Mouse (Mus musculus): ENCODE results near the gene Rasd1. TPM values are rescaled to one million over a fixed set of nuclear protein-coding genes. Genes with fewer than 3 reads are reported as not detected.
"Not testable (repeated sequence)": the region's sequence is repeated elsewhere in the genome, so short reads cannot be mapped to it uniquely, and the experiment has no call there.

Rasd1 gene
- polyA plus RNA-seq, 1 experiment from 2014 or later: 1.2 TPM

- Histone ChIP-seq H3K9ac (no peak overlapping the region), H3K9me3 (no peaks in the 10 kb centered on the region), H3K4me2 (no peak overlapping the region), H3K4me1 (replicated peaks) (peaks cover 12% of the 10 kb centered on the region), H3K36me3 (peaks cover 11% of the 10 kb centered on the region; the same call in 1 of the 2 replicates), H3K27me3 (peaks cover 20% of the 10 kb centered on the region), H3K27ac (replicated peaks) (no peak overlapping the region), H3K4me3 (no peak overlapping the region)
- no peak for ATAC-seq (ENCODE audit: low FRiP score, low read depth)
- 85% methylated on average over 4 of the region's 4 CpGs for WGBS
These were observed 5.3 kb downstream of the Rasd1 start for GRCm38 (mm10) chr11:59959453-59959852.

- H3K27ac ChIP-seq (replicated peaks): no peak overlapping the region
- H3K36me3 ChIP-seq: peaks cover 11% of the 10 kb centered on the region; the same call in 1 of the 2 replicates
- no peak for ATAC-seq (ENCODE audit: low FRiP score, low read depth)
- whole genome bisulfite sequencing: 84% methylated on average over 6 of the region's 6 CpGs
- H3K27me3 ChIP-seq: no peaks in the 10 kb centered on the region
- no peak overlapping the region for H3K4me2 ChIP-seq
- H3K4me1 ChIP-seq (replicated peaks): no peaks in the 10 kb centered on the region
- H3K4me3 ChIP-seq: no peak overlapping the region
- H3K9me3 ChIP-seq: no peaks in the 10 kb centered on the region
- no peak overlapping the region for H3K9ac ChIP-seq
These were observed 8.0 kb downstream of the Rasd1 start for GRCm38 (mm10) chr11:59956749-59957148.

- 92% methylated on average over 14 of the region's 14 CpGs for WGBS
- H3K9ac ChIP-seq: no peak overlapping the region
- H3K4me3 ChIP-seq: no peak overlapping the region
- no peaks in the 10 kb centered on the region for H3K36me3 ChIP-seq
- H3K4me2 ChIP-seq: no peak overlapping the region
- H3K27ac ChIP-seq (replicated peaks): no peak overlapping the region
- H3K4me1 ChIP-seq (replicated peaks): peaks cover 11% of the 10 kb centered on the region
- no peaks in the 10 kb centered on the region for H3K9me3 ChIP-seq
- no peaks in the 10 kb centered on the region for H3K27me3 ChIP-seq
- ATAC-seq (ENCODE audit: low FRiP score, low read depth): no peak
These were observed 11.9 kb downstream of the Rasd1 start for GRCm38 (mm10) chr11:59952892-59953291.

- Histone ChIP-seq H3K27me3 (no peaks in the 10 kb centered on the region), H3K9me3 (no peaks in the 10 kb centered on the region), H3K9ac (peak overlapping the region; percentile 94), H3K4me1 (replicated peaks) (peaks cover 21% of the 10 kb centered on the region), H3K4me3 (peak overlapping the region; percentile 83), H3K36me3 (no peaks in the 10 kb centered on the region), H3K27ac (replicated peaks) (peak overlapping the region; percentile 85), H3K4me2 (peak overlapping the region; percentile 62)
- 3% methylated on average over 16 of the region's 16 CpGs for WGBS
- peak; percentile 52; the same call in 1 of the 2 replicates for ATAC-seq (ENCODE audit: low FRiP score, low read depth)
These were observed 16.4 kb downstream of the Rasd1 start for GRCm38 (mm10) chr11:59948401-59948767.

- Histone ChIP-seq H3K4me1 (replicated peaks) (peaks cover 21% of the 10 kb centered on the region), H3K27me3 (no peaks in the 10 kb centered on the region), H3K27ac (replicated peaks) (peak within 1 kb of the TSS; percentile 85), H3K9ac (peak within 1 kb of the TSS; percentile 94), H3K4me2 (peak within 1 kb of the TSS; percentile 62), H3K4me3 (peak within 1 kb of the TSS; percentile 83), H3K36me3 (no peaks in the 10 kb centered on the region), H3K9me3 (no peaks in the 10 kb centered on the region)
- peak; percentile 97 for ATAC-seq (ENCODE audit: low FRiP score, low read depth)
- under 1% methylated on average over 43 of the region's 43 CpGs for WGBS
These were observed 16.9 kb downstream of the Rasd1 start, which contains the start of gene Med9 for GRCm38 (mm10) chr11:59947752-59948400. TSS of gene Med9 (plus strand) at chr11:59948206.

GRCm38 (mm10) chr11:59944855-59945254 lies 19.9 kb downstream of the Rasd1 start:
- WGBS: 85% methylated on average over 10 of the region's 10 CpGs

GRCm38 (mm10) chr11:59941391-59941790 lies 23.4 kb downstream of the Rasd1 start:
- no peak overlapping the region for H3K9ac ChIP-seq
- no peaks in the 10 kb centered on the region for H3K36me3 ChIP-seq
- 20% methylated on average over 3 of the region's 3 CpGs for WGBS
- H3K4me1 ChIP-seq (replicated peaks): no peaks in the 10 kb centered on the region
- H3K4me3 ChIP-seq: no peak overlapping the region
- H3K27me3 ChIP-seq: no peaks in the 10 kb centered on the region
- H3K27ac ChIP-seq (replicated peaks): no peak overlapping the region
- ATAC-seq (ENCODE audit: low FRiP score, low read depth): no peak
- no peaks in the 10 kb centered on the region for H3K9me3 ChIP-seq
- no peak overlapping the region for H3K4me2 ChIP-seq

More at GRCm38 (mm10) chr11:59944855-59945254, 19.9 kb downstream of the Rasd1 start:
- not testable (repeated sequence) for H3K4me3 ChIP-seq; ATAC-seq (ENCODE audit: low FRiP score, low read depth); H3K36me3 ChIP-seq; H3K27ac ChIP-seq (replicated peaks); H3K9ac ChIP-seq; H3K4me2 ChIP-seq; H3K9me3 ChIP-seq; H3K27me3 ChIP-seq
- H3K4me1 ChIP-seq (replicated peaks): peaks cover 21% of the 10 kb centered on the region

GRCm38 (mm10) chr11:59940645-59941044 lies 24.1 kb downstream of the Rasd1 start:
- H3K36me3 ChIP-seq: no peaks in the 10 kb centered on the region
- 68% methylated on average over 3 of the region's 3 CpGs for WGBS
- no peaks in the 10 kb centered on the region for H3K4me1 ChIP-seq (replicated peaks)

GRCm38 (mm10) chr11:59939821-59940220 lies 24.9 kb downstream of the Rasd1 start:
- Histone ChIP-seq H3K27me3 (no peaks in the 10 kb centered on the region), H3K27ac (replicated peaks) (no peak overlapping the region), H3K9ac (no peak overlapping the region), H3K4me2 (no peak overlapping the region), H3K4me3 (no peak overlapping the region), H3K4me1 (replicated peaks) (no peaks in the 10 kb centered on the region), H3K9me3 (no peaks in the 10 kb centered on the region), H3K36me3 (no peaks in the 10 kb centered on the region)
- no peak for ATAC-seq (ENCODE audit: low FRiP score, low read depth)
- WGBS: 74% methylated on average over 1 of the region's 1 CpGs

More at GRCm38 (mm10) chr11:59940645-59941044, 24.1 kb downstream of the Rasd1 start:
- Histone ChIP-seq H3K9ac (no peak overlapping the region), H3K27me3 (no peaks in the 10 kb centered on the region), H3K27ac (replicated peaks) (no peak overlapping the region), H3K4me2 (no peak overlapping the region), H3K9me3 (no peaks in the 10 kb centered on the region), H3K4me3 (no peak overlapping the region)
- no peak for ATAC-seq (ENCODE audit: low FRiP score, low read depth)

GRCm38 (mm10) chr11:59937615-59938014 lies 27.1 kb downstream of the Rasd1 start:
- no peak for ATAC-seq (ENCODE audit: low FRiP score, low read depth)
- Histone ChIP-seq H3K9ac (no peak overlapping the region), H3K4me2 (no peak overlapping the region), H3K4me3 (no peak overlapping the region), H3K27ac (replicated peaks) (no peak overlapping the region), H3K4me1 (replicated peaks) (peaks cover 4% of the 10 kb centered on the region; the same call in 1 of the 2 replicates), H3K9me3 (no peaks in the 10 kb centered on the region), H3K36me3 (no peaks in the 10 kb centered on the region), H3K27me3 (no peaks in the 10 kb centered on the region)
- 50% methylated on average over 2 of the region's 2 CpGs for WGBS

- Histone ChIP-seq H3K4me1 (replicated peaks) (peaks cover 4% of the 10 kb centered on the region; the same call in 1 of the 2 replicates), H3K36me3 (no peaks in the 10 kb centered on the region), H3K9ac (no peak overlapping the region), H3K4me3 (no peak overlapping the region), H3K27ac (replicated peaks) (no peak overlapping the region), H3K9me3 (no peaks in the 10 kb centered on the region), H3K4me2 (no peak overlapping the region), H3K27me3 (no peaks in the 10 kb centered on the region)
- ATAC-seq (ENCODE audit: low FRiP score, low read depth): no peak
- WGBS: 72% methylated on average over 3 of the region's 3 CpGs
These were observed 27.7 kb downstream of the Rasd1 start for GRCm38 (mm10) chr11:59937023-59937422.

- H3K27me3 ChIP-seq: no peaks in the 10 kb centered on the region
- 37% methylated on average over 12 of the region's 12 CpGs for WGBS
- H3K9me3 ChIP-seq: no peaks in the 10 kb centered on the region
- ATAC-seq (ENCODE audit: low FRiP score, low read depth): peak; percentile 56; the same call in 1 of the 2 replicates
- H3K27ac ChIP-seq (replicated peaks): 0 out of 2 replicates have a peak overlapping the region, but pooled peaks have one; percentile 29
- H3K4me1 ChIP-seq (replicated peaks): peaks cover 4% of the 10 kb centered on the region; the same call in 1 of the 2 replicates
- no peak overlapping the region for H3K4me3 ChIP-seq
- no peaks in the 10 kb centered on the region for H3K36me3 ChIP-seq
- H3K4me2 ChIP-seq: no peak overlapping the region
- no peak overlapping the region for H3K9ac ChIP-seq
These were observed 30.8 kb downstream of the Rasd1 start for GRCm38 (mm10) chr11:59933943-59934342.
